Mouse (Mus musculus): ENCODE measurements at regions not wholly inside any gene's neighbourhood (a gene's known extent, or its start where the extent isn't known, plus 50 kb on each side); places are given as distances from the start of the nearest gene placed in this dataset.

DNA sequence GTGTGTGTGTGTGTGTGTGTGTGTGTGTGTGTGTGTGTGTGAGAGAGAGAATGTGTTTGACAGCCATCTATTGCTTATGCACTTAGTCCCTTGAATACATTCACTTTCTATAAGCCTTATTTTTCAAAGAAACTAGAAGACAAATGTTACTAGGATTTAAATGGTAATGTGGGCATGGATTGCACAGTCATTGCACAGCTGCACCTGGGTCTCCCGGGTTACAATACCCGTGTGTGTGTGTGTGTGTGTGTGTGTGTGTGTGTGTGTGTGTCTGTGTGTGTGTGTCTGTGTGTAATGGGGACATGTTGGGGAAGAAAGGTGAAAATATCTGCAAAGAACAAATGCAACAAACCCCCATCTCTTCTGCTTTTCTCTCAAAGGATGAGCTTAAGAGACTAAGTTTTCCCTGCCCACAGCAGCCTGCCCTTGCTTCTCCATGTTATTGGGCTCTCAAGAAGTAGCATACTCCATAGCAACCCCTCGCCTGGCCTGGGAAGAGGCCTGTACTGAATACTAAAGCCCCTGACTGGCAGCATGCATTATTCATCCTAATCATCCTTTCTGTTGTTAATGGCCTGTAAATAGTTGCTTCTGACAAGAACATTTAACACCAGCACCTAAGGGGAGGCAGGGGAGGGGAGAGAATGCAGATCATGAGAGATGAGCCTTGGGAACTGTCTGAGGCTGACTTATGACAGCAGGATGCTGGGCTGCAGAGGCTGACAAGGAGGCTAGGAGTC lies 467.8 kb upstream of the Mctp2 start:
- H3K4me2 ChIP-seq (ENCODE audit: low read depth, low read length) = no peak overlapping the region
- 85% methylated on average over 3 of the region's 3 CpGs for WGBS

DNA sequence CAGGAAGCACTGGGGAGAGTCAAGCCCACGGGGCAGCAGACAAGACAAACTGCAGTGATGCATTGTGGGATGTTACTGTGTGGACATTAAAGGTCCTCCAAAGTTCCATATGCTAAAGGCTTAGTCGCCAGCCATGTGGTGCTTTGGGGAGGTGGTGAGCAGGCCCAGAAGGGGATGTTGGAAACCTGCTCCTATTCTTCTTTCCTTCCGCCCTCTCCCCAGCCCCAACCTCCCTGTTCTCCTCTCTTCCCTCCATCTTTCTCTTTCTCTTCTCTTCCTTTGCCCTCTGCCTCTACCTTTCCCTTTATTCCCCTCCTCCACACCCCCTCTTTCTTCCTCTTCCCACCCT lies 468.3 kb upstream of the Mctp2 start:
- no peak for ATAC-seq (replicated peaks; ENCODE audit: extremely low read depth, insufficient read depth, low FRiP score)
- Histone ChIP-seq H3K4me1 (ENCODE audit: control insufficient read depth, insufficient read depth, low read length) (no peaks in the 10 kb centered on the region), H3K27me3 (ENCODE audit: control insufficient read depth, insufficient read depth, low read length) (no peaks in the 10 kb centered on the region), H3K4me2 (ENCODE audit: low read depth, low read length) (no peak overlapping the region), H3K9ac (ENCODE audit: low read length) (no peak overlapping the region), H3K27ac (ENCODE audit: low read length) (no peak overlapping the region), H3K9me3 (replicated peaks; ENCODE audit: control insufficient read depth, low read length) (no peaks in the 10 kb centered on the region), H3K4me3 (ENCODE audit: low read length) (no peak overlapping the region), H3K36me3 (ENCODE audit: control insufficient read depth, insufficient read depth) (no peaks in the 10 kb centered on the region)
- 40% methylated on average over 3 of the region's 3 CpGs for WGBS

More for the DNA sequence above, 467.8 kb upstream of the Mctp2 start:
- H3K36me3 ChIP-seq (ENCODE audit: control insufficient read depth, insufficient read depth) = no peaks in the 10 kb centered on the region
- no peaks in the 10 kb centered on the region for H3K4me1 ChIP-seq (ENCODE audit: control insufficient read depth, insufficient read depth, low read length)
- no peak overlapping the region for H3K27ac ChIP-seq (ENCODE audit: low read length)
- H3K27me3 ChIP-seq (ENCODE audit: control insufficient read depth, insufficient read depth, low read length) = no peaks in the 10 kb centered on the region
- no peak for ATAC-seq (replicated peaks; ENCODE audit: extremely low read depth, insufficient read depth, low FRiP score)
- H3K4me3 ChIP-seq (ENCODE audit: low read length) = no peak overlapping the region
- H3K9ac ChIP-seq (ENCODE audit: low read length) = no peak overlapping the region
- H3K9me3 ChIP-seq (replicated peaks; ENCODE audit: control insufficient read depth, low read length) = no peaks in the 10 kb centered on the region

DNA sequence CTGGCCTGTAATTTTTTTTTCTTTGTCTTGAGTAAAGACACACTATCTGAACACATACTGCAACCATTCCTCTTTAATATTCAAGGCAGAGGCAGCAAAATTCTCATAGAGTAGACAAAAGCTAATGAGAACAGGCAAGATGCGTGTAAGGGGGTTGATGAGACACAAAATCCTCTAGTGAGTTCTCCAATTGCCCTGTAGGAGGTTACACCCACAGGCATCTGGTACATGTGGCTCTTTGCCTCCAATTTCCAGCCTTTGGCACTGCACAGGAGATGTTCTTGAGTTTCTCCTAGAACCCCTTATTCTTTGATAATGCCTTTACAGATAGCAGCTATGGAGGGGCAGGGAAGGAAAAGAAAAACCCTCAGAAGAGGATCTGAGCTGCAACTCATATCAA lies 480.9 kb upstream of the Mctp2 start:
- 70% methylated on average over 1 of the region's 1 CpGs for WGBS
- H3K36me3 ChIP-seq (ENCODE audit: control insufficient read depth, insufficient read depth) = no peaks in the 10 kb centered on the region

DNA sequence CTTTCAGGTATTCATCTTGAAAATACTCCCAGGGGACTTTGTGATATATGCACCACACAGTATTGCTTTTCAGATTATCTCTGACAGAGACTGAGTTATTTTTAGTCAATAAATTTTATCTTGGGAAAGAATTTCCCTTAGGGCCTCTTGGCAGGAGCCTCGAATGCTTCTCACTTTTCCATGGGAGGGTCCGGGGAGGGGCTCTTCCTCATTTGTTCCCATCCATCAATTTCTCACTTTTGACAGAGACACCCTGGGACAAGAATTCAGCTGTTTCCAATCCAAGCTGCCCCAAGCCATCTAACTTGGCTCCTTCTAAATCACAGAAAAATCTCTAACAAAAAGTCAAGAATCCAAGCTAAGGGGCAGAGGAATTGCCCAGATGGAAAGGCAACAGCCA lies 481.9 kb upstream of the Mctp2 start:
- Histone ChIP-seq H3K9ac (ENCODE audit: low read length) (no peak overlapping the region), H3K4me3 (ENCODE audit: low read length) (no peak overlapping the region), H3K4me1 (ENCODE audit: control insufficient read depth, insufficient read depth, low read length) (no peaks in the 10 kb centered on the region), H3K27ac (ENCODE audit: low read length) (no peak overlapping the region), H3K27me3 (ENCODE audit: control insufficient read depth, insufficient read depth, low read length) (no peaks in the 10 kb centered on the region), H3K9me3 (replicated peaks; ENCODE audit: control insufficient read depth, low read length) (no peaks in the 10 kb centered on the region), H3K36me3 (ENCODE audit: control insufficient read depth, insufficient read depth) (no peaks in the 10 kb centered on the region), H3K4me2 (ENCODE audit: low read depth, low read length) (no peak overlapping the region)
- WGBS = 13% methylated on average over 2 of the region's 2 CpGs
- no peak for ATAC-seq (replicated peaks; ENCODE audit: extremely low read depth, insufficient read depth, low FRiP score)

More for the DNA sequence above, 480.9 kb upstream of the Mctp2 start:
- no peaks in the 10 kb centered on the region for H3K9me3 ChIP-seq (replicated peaks; ENCODE audit: control insufficient read depth, low read length)
- no peaks in the 10 kb centered on the region for H3K27me3 ChIP-seq (ENCODE audit: control insufficient read depth, insufficient read depth, low read length)
- no peak for ATAC-seq (replicated peaks; ENCODE audit: extremely low read depth, insufficient read depth, low FRiP score)
- H3K4me1 ChIP-seq (ENCODE audit: control insufficient read depth, insufficient read depth, low read length) = no peaks in the 10 kb centered on the region
- no peak overlapping the region for H3K4me2 ChIP-seq (ENCODE audit: low read depth, low read length)
- no peak overlapping the region for H3K4me3 ChIP-seq (ENCODE audit: low read length)
- H3K9ac ChIP-seq (ENCODE audit: low read length) = no peak overlapping the region
- no peak overlapping the region for H3K27ac ChIP-seq (ENCODE audit: low read length)

DNA sequence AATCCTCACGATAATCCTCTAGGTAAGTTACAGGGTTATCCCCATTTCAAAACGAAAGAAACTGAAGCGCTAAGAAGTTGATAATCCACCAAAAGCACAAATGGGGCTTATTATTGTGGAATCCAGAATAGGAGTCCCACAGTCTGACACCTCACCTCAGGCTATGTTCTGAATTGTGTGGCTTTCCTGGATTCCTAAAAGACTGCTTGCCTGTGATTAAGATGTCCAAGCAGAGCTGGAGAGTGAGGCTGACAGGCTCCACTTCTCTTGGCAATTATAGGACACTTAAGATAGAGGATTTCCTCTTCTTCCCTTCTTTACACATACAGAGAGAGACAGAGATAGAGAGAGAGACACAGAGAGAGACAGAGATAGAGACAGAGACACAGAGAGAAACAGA lies 515.7 kb upstream of the Mctp2 start:
- WGBS = 76% methylated on average over 3 of the region's 3 CpGs
- no peaks in the 10 kb centered on the region for H3K36me3 ChIP-seq (ENCODE audit: control insufficient read depth, insufficient read depth)
- no peaks in the 10 kb centered on the region for H3K27me3 ChIP-seq (ENCODE audit: control insufficient read depth, insufficient read depth, low read length)
- peaks cover under 1% of the 10 kb centered on the region for H3K9me3 ChIP-seq (replicated peaks; ENCODE audit: control insufficient read depth, low read length)
- H3K9ac ChIP-seq (ENCODE audit: low read length) = no peak overlapping the region
- H3K4me2 ChIP-seq (ENCODE audit: low read depth, low read length) = no peak overlapping the region
- ATAC-seq (replicated peaks; ENCODE audit: extremely low read depth, insufficient read depth, low FRiP score) = no peak
- no peak overlapping the region for H3K4me3 ChIP-seq (ENCODE audit: low read length)
- no peak overlapping the region for H3K27ac ChIP-seq (ENCODE audit: low read length)
- no peaks in the 10 kb centered on the region for H3K4me1 ChIP-seq (ENCODE audit: control insufficient read depth, insufficient read depth, low read length)

DNA sequence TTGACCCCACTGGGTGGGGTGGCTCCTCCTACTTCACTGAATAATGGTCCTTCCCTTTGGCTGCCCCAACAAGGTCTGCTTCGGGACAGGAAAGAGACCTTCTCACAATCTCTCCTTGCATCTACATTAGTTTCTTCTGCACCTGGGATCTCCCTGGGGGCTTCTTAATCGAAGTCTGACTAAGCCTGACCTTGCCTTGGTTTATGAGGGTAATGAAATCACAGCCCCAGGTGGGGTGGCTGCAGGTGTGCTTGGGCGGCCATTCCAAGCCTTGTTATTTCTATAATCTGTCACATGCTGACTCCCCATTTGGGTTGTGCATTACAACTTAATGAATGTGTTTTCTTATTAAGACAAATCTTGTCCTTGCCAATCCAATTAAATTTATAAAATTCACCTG lies 520.2 kb upstream of the Mctp2 start:
- no peak for ATAC-seq (replicated peaks; ENCODE audit: extremely low read depth, insufficient read depth, low FRiP score)
- 75% methylated on average over 3 of the region's 3 CpGs for WGBS
- no peaks in the 10 kb centered on the region for H3K4me1 ChIP-seq (ENCODE audit: control insufficient read depth, insufficient read depth, low read length)
- no peak overlapping the region for H3K9ac ChIP-seq (ENCODE audit: low read length)
- H3K27ac ChIP-seq (ENCODE audit: low read length) = no peak overlapping the region
- H3K27me3 ChIP-seq (ENCODE audit: control insufficient read depth, insufficient read depth, low read length) = no peaks in the 10 kb centered on the region
- no peak overlapping the region for H3K4me2 ChIP-seq (ENCODE audit: low read depth, low read length)
- H3K9me3 ChIP-seq (replicated peaks; ENCODE audit: control insufficient read depth, low read length) = peaks cover 8% of the 10 kb centered on the region
- H3K36me3 ChIP-seq (ENCODE audit: control insufficient read depth, insufficient read depth) = no peaks in the 10 kb centered on the region
- no peak overlapping the region for H3K4me3 ChIP-seq (ENCODE audit: low read length)

DNA sequence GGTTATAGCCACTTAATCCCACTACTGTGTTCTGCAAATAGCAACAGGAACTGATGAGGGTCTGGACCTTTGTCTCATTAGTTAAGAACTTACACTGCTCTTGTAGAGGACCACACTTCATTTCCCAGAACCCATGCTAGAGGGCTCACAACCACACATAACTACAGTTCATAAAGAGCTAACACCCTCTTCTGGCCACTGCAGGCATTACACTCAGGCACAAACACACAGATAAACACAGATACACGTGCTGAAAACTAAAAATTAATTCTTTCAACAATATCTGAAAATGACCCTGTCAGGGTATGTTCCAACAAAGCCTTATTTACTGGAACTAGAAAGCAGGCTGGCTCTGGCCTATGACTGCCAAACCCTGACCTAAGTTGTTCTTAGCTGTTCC lies 529.0 kb upstream of the Mctp2 start:
- no peak overlapping the region for H3K4me3 ChIP-seq (ENCODE audit: low read length)
- H3K4me1 ChIP-seq (ENCODE audit: control insufficient read depth, insufficient read depth, low read length) = no peaks in the 10 kb centered on the region
- no peak for ATAC-seq (replicated peaks; ENCODE audit: extremely low read depth, insufficient read depth, low FRiP score)
- H3K27ac ChIP-seq (ENCODE audit: low read length) = no peak overlapping the region
- no peaks in the 10 kb centered on the region for H3K36me3 ChIP-seq (ENCODE audit: control insufficient read depth, insufficient read depth)
- WGBS = 76% methylated on average over 1 of the region's 1 CpGs
- no peaks in the 10 kb centered on the region for H3K27me3 ChIP-seq (ENCODE audit: control insufficient read depth, insufficient read depth, low read length)
- H3K9me3 ChIP-seq (replicated peaks; ENCODE audit: control insufficient read depth, low read length) = 0 out of 2 replicates have a peak, but pooled peaks cover 3% of the 10 kb centered on the region
- no peak overlapping the region for H3K9ac ChIP-seq (ENCODE audit: low read length)
- no peak overlapping the region for H3K4me2 ChIP-seq (ENCODE audit: low read depth, low read length)

DNA sequence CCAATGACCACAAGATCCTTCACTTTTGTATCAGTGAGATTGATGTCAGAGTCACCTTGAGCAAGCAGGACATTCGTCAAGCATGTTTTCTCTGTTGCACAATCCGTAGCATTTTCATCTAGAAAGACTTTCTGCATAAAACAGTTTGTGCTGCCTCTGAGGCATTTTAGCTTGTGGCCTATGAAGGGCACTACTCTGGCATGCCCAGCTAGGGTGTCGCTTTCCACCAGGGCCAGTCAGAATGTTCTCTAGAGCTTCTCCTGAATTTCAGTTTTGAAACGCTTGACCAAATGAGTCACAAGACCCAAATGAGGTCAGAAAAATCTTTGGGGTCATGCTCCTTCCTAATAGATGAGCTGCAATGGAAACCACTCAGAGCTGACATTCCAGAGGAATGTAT lies 529.6 kb upstream of the Mctp2 start:
- no peak for ATAC-seq (replicated peaks; ENCODE audit: extremely low read depth, insufficient read depth, low FRiP score)
- H3K36me3 ChIP-seq (ENCODE audit: control insufficient read depth, insufficient read depth) = no peaks in the 10 kb centered on the region
- 0 out of 2 replicates have a peak, but pooled peaks cover 3% of the 10 kb centered on the region for H3K9me3 ChIP-seq (replicated peaks; ENCODE audit: control insufficient read depth, low read length)
- no peak overlapping the region for H3K4me2 ChIP-seq (ENCODE audit: low read depth, low read length)
- H3K4me3 ChIP-seq (ENCODE audit: low read length) = no peak overlapping the region
- H3K9ac ChIP-seq (ENCODE audit: low read length) = no peak overlapping the region
- 84% methylated on average over 4 of the region's 4 CpGs for WGBS
- H3K27me3 ChIP-seq (ENCODE audit: control insufficient read depth, insufficient read depth, low read length) = no peaks in the 10 kb centered on the region
- no peaks in the 10 kb centered on the region for H3K4me1 ChIP-seq (ENCODE audit: control insufficient read depth, insufficient read depth, low read length)
- H3K27ac ChIP-seq (ENCODE audit: low read length) = no peak overlapping the region

DNA sequence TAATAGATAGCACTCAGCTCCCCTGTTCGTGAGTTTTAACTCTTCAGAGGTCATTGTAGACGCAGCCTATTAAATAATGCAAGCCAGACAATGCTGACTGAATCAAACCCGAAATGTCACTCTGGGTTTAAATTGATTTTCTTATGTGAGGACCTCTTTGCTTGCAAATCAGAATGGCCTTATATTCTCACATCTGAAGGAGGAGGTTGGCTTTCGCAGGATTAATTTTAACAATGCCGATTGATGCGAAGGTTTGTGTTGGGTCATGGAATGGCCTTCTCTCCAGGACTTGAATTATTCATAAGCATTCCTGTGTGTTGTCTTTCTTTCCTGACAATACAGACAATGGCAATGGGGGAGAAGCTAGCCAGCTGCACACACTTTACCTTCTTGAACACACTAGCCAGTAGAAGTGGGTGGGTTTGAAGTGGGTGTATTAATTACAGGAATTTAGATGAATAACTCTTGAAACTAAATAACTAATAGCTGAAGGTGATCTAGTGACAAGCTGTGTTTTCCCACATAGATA lies 530.1 kb upstream of the Mctp2 start:
- Histone ChIP-seq H3K9me3 (replicated peaks; ENCODE audit: control insufficient read depth, low read length) (0 out of 2 replicates have a peak, but pooled peaks cover 3% of the 10 kb centered on the region), H3K4me3 (ENCODE audit: low read length) (no peak overlapping the region), H3K27ac (ENCODE audit: low read length) (no peak overlapping the region), H3K4me2 (ENCODE audit: low read depth, low read length) (no peak overlapping the region), H3K36me3 (ENCODE audit: control insufficient read depth, insufficient read depth) (no peaks in the 10 kb centered on the region), H3K4me1 (ENCODE audit: control insufficient read depth, insufficient read depth, low read length) (no peaks in the 10 kb centered on the region), H3K27me3 (ENCODE audit: control insufficient read depth, insufficient read depth, low read length) (no peaks in the 10 kb centered on the region), H3K9ac (ENCODE audit: low read length) (no peak overlapping the region)
- no peak for ATAC-seq (replicated peaks; ENCODE audit: extremely low read depth, insufficient read depth, low FRiP score)
- WGBS = 86% methylated on average over 6 of the region's 6 CpGs
